Mouse (Mus musculus) midbrain, embryonic 16.5 days (tissue): ENCODE results near the gene Rad51b. TPM values are rescaled to one million over a fixed set of nuclear protein-coding genes. Genes with fewer than 3 reads are reported as not detected.

ENCODE experiments used
- ATAC-seq: fragments of 200-750 bp; cut with Nextera tagmentation; 2 replicates; pipeline ENCODE4 v1.8.0; 2017; ENCODE audit warnings: moderate TSS enrichment
- H3K27ac ChIP-seq: fragments of 300-500 bp; sonication (generic); 2 replicates; pipeline ENCODE4 v1.5.1; 2014; ENCODE audit warnings: mild to moderate bottlenecking, low read length, mixed read lengths
- H3K27me3 ChIP-seq: fragments of 300-500 bp; sonication (generic); 2 replicates; pipeline ENCODE4 v1.6.1; 2014; ENCODE audit warnings: low read depth, low read length, mixed read lengths; ENCODE audit not compliant: control insufficient read depth, insufficient read depth
- H3K36me3 ChIP-seq: fragments of 300-500 bp; sonication (generic); 2 replicates; pipeline ENCODE4 v1.6.1; 2014; ENCODE audit warnings: mild to moderate bottlenecking, low read length, moderate library complexity, mixed read lengths; ENCODE audit not compliant: control insufficient read depth, insufficient read depth
- H3K4me1 ChIP-seq: fragments of 300-500 bp; sonication (generic); 2 replicates; pipeline ENCODE4 v1.6.1; 2014; ENCODE audit warnings: mild to moderate bottlenecking, low read length, mixed read lengths; ENCODE audit not compliant: control insufficient read depth, insufficient read depth
- H3K4me2 ChIP-seq: fragments of 300-500 bp; sonication (generic); 2 replicates; pipeline ENCODE4 v1.6.1; 2014; ENCODE audit warnings: mild to moderate bottlenecking, low read length, mixed read lengths
- H3K4me3 ChIP-seq: fragments of 300-500 bp; sonication (generic); 2 replicates; pipeline ENCODE4 v1.5.1; 2014; ENCODE audit warnings: low read depth, mild to moderate bottlenecking, low read length, moderate library complexity, mixed read lengths
- H3K9ac ChIP-seq: fragments of 300-500 bp; sonication (generic); 2 replicates; pipeline ENCODE4 v1.6.1; 2014; ENCODE audit warnings: low read depth, low read length, mixed read lengths
- H3K9me3 ChIP-seq: fragments of 300-500 bp; sonication (generic); replicated peaks from 2 replicates; pipeline ENCODE4 v1.6.1; 2014; ENCODE audit warnings: mild to moderate bottlenecking, low read length, mixed read lengths; ENCODE audit not compliant: control insufficient read depth, poor library complexity, severe bottlenecking
- WGBS: fragments of 180-500 bp; shearing (Covaris S2); extraction: QIAGEN DNeasy Blood & Tissue Kit; methylation state at CpG from one replicate; pipeline ENCODE4 v1.1.7; 2014; 5-methylcytosine and 5-hydroxymethylcytosine counted together
- polyA plus RNA-seq: library from polyadenylated mRNA; unstranded; fragments of >200 nt; fragmentation: Nextera tagmentation; extraction: Ambion mirVana; gene quantifications from 2 replicates; pipeline ENCODE4 v1.2.1, GENCODE M21; 2015

Rad51b gene
- polyA plus RNA-seq, 1 experiment from 2014 or later = 1.5 TPM

DNA sequence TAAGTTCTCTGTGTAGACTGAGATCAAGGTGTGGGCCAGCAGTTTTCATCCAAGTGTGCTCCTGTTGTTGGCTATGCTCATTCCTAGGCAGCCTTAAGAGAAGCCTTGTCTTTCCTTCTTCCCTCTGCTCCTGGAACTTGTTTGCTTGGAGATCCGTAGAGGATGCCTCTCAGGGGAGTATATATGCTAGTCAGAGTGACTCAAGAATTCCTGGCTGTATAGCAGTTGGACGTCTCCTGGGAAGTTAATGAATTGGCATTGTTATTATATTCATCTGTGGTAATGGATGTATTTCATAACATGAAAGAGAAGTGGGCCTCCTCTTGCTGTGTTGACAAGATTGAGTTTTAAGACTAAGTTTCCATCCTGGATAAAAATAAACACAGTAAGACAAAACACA, 196.4 kb downstream of the Rad51b start:
- WGBS = 75% methylated on average over 2 of the region's 2 CpGs
- Histone ChIP-seq H3K9me3 (no peaks in the 10 kb centered on the region), H3K4me2 (no peak overlapping the region), H3K36me3 (no peaks in the 10 kb centered on the region), H3K9ac (no peak overlapping the region), H3K27me3 (no peaks in the 10 kb centered on the region), H3K27ac (no peak overlapping the region), H3K4me1 (no peaks in the 10 kb centered on the region), H3K4me3 (no peak overlapping the region)
- ATAC-seq = no peak

DNA sequence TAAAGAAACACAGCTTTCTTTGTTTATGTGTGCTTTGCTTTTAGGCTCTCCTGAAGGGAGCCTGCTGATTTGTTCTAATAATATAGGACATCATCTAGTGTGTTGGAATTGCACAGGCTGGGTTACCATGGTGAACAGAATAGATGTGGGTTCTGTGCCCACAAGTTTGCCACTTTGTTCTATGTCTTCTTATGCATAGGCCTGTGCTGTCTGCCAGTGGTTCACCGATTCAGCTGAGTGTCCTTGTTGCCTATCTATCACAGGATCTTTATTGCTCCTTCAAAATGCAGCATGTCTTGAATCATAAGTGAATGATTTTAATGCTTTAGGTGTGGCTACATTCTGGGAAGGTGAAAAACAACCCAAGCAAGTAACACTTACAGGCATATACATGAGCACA, 201.2 kb downstream of the Rad51b start:
- Histone ChIP-seq H3K27me3 (no peaks in the 10 kb centered on the region), H3K4me3 (no peak overlapping the region), H3K9ac (no peak overlapping the region), H3K4me2 (no peak overlapping the region), H3K27ac (no peak overlapping the region), H3K9me3 (no peaks in the 10 kb centered on the region), H3K36me3 (no peaks in the 10 kb centered on the region), H3K4me1 (no peaks in the 10 kb centered on the region)
- WGBS = 70% methylated on average over 1 of the region's 1 CpGs
- ATAC-seq = no peak

DNA sequence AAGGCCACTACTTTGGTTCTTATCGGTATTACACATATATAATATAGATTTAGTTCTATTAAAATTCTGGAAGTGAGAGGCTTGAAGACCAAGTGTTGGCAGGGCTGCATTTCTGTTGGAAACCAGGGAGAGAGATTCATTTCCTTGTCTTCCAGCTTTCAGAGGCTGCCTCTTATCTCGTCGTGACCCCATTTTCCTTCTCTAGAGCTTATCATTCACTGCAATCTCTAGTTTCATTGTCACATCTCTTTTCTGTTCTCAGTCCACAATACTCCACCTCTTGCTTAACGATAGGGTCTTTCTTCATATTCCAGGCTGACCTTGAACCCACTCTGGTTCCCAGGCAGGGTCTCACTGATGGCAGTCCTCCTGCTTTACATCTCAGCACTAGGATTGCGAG, 202.7 kb downstream of the Rad51b start:
- Histone ChIP-seq H3K4me3 (no peak overlapping the region), H3K27me3 (no peaks in the 10 kb centered on the region), H3K4me1 (no peaks in the 10 kb centered on the region), H3K27ac (no peak overlapping the region), H3K9me3 (no peaks in the 10 kb centered on the region), H3K4me2 (no peak overlapping the region), H3K9ac (no peak overlapping the region), H3K36me3 (no peaks in the 10 kb centered on the region)
- ATAC-seq = no peak
- WGBS = 92% methylated on average over 5 of the region's 5 CpGs

DNA sequence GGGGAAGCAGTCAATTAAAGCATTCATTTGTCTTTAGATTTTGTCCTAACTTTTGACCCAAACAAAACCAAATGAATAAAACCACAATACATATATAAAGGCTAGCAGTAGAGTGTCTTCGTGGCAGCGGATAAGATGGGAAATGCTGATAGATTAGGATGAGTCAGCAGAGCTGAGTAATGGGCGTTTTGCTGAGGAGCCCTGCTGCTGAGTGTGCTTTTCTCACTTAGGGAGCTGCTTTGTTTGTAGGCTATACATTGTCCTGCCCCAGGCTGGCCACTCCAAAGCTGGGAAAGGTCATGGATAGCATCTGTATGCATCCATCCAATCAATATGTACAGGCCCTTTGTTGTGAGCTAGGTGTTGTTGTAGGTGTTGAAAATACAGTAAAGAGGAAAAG, 204.8 kb downstream of the Rad51b start:
- WGBS = 66% methylated on average over 3 of the region's 3 CpGs
- no peaks in the 10 kb centered on the region for H3K27me3 ChIP-seq
- no peak overlapping the region for H3K27ac ChIP-seq
- no peaks in the 10 kb centered on the region for H3K9me3 ChIP-seq
- no peak overlapping the region for H3K4me3 ChIP-seq
- no peaks in the 10 kb centered on the region; the same call in 1 of the 2 replicates for H3K4me1 ChIP-seq
- H3K9ac ChIP-seq = no peak overlapping the region
- H3K4me2 ChIP-seq = no peak overlapping the region
- H3K36me3 ChIP-seq = no peaks in the 10 kb centered on the region
- no peak for ATAC-seq

DNA sequence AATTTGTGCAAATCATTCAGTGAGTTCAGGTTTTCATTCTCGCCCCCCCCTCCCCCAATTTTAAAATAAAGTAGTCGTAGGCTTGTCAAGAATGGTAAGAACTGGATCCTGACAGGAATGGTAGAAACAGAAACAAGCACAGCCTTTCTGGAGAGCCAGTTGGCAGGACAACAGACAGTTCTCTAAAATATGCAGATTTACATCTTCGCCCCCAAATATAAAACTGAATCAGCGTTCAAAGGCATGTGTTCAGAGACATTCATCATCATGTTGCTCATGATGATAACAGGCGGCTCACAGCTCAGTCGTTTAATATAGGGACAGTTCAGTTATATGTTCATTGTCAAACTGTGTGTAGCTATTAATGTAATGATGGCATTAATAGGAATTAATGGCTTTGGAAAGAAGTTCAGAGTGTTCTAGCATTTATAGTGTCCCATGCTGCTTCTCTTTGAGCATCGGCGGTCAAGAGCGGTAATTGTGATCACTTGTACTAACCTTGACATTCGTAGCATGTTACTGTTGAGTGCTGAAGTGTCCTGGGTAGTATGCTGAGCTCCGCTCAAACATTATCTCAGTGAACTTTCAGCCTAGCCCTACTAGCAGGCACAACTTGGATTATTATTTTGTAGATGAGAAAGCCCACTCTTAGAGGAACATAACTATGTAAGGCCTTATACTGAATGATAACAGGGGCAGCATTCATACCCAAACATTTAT, 205.9 kb downstream of the Rad51b start:
- WGBS = 78% methylated on average over 11 of the region's 11 CpGs
- H3K4me2 ChIP-seq = no peak overlapping the region
- no peak overlapping the region for H3K4me3 ChIP-seq
- H3K36me3 ChIP-seq = no peaks in the 10 kb centered on the region
- no peak for ATAC-seq
- peaks cover 4% of the 10 kb centered on the region; the same call in 1 of the 2 replicates for H3K4me1 ChIP-seq
- no peaks in the 10 kb centered on the region for H3K9me3 ChIP-seq
- H3K27me3 ChIP-seq = no peaks in the 10 kb centered on the region
- H3K9ac ChIP-seq = no peak overlapping the region
- H3K27ac ChIP-seq = no peak overlapping the region

DNA sequence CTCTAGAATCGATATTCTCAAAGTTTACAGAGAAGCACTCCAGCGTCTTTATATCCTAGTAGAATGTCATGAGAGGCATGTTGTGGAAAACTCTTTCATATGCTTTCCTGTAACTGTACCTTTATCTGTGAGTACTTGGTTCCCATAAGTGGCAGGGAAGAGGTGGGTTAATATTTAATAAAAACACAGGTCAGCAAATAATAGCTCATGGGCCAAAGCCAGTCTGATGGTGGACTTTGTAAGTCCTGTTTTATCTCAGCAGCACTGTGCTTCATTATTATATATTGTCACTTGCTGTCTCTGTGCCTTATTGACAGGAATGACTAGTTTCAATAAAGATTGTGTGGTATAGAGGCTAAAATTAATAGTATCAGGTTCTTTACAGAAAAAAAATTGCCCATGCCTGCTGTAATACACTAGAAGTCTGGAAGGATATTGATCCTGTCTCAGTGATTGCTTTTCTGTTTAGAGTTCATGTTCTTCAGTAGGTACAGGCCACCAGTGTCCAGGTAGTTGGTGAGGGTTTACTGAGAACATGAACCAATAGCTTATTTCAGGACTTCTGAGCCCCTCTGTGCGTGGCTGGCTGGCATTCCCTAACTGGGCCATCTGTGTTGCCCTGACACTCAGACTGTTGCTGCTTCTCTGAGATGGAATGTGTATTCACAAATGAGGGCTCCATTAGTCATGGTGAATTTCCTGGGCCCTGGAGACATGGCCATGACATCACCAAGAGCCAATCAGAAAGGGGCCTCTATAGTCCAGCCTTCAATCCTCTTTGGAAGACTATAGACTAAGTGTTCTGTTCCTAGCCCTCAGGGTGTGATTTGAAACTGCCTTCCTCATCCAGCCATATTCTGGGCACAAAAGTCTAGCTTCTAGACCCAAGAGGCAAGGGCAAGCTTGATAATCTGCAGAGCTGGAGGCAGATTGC, 206.8 kb downstream of the Rad51b start:
- no peak overlapping the region for H3K9ac ChIP-seq
- H3K27ac ChIP-seq = no peak overlapping the region; the same call in 1 of the 2 replicates
- H3K4me1 ChIP-seq = peaks cover 4% of the 10 kb centered on the region; the same call in 1 of the 2 replicates
- ATAC-seq = peak; percentile 80
- H3K27me3 ChIP-seq = no peaks in the 10 kb centered on the region
- 68% methylated on average over 3 of the region's 3 CpGs for WGBS
- H3K4me3 ChIP-seq = no peak overlapping the region
- no peaks in the 10 kb centered on the region for H3K36me3 ChIP-seq
- no peak overlapping the region for H3K4me2 ChIP-seq
- H3K9me3 ChIP-seq = no peaks in the 10 kb centered on the region

DNA sequence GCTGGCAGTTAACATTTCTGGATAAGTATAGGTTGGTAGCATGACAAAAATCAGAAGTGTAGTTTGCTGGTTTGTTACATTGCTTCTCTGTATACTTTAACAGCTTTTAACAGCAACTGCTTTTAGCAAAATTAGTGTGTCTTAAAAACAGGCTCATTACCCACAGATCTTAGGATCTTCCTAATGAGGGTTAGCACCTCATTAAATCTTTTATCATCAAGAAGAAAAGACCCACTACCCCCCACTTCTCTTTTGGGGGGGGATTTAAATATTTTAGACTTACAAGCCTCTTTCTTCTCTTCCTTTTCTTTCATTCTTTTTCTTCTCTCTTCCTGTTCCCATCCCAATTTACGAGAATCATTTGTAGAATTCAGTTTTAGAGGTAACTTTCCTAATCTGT, 207.6 kb downstream of the Rad51b start:
- no peak overlapping the region; the same call in 1 of the 2 replicates for H3K27ac ChIP-seq

DNA sequence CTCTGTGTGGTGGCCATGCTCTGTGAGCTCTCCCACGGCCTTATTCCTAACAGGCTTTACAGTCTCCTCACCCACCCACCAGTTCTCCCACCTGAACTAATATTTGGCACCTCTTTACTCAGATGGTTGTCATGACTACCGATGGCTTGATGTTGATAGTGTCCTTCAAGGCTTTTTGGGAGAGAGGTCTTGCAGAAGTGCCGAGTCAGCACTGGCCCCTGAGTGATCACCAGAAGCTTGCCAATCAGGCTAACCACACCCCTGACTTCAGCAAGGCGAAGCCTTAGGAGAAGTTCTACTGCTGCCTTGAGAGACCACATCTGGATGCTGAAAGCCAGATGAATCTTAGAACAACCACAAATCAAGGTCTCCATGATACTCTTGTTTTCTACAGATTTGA, 209.3 kb downstream of the Rad51b start:
- H3K9me3 ChIP-seq = no peaks in the 10 kb centered on the region
- H3K36me3 ChIP-seq = no peaks in the 10 kb centered on the region
- H3K4me3 ChIP-seq = no peak overlapping the region
- no peak overlapping the region for H3K27ac ChIP-seq
- H3K4me1 ChIP-seq = peaks cover 4% of the 10 kb centered on the region; the same call in 1 of the 2 replicates
- no peak overlapping the region for H3K9ac ChIP-seq
- WGBS = 82% methylated on average over 4 of the region's 4 CpGs
- no peaks in the 10 kb centered on the region for H3K27me3 ChIP-seq
- H3K4me2 ChIP-seq = no peak overlapping the region
- no peak for ATAC-seq

More for the DNA sequence above, 207.6 kb downstream of the Rad51b start:
- ATAC-seq = no peak
- Histone ChIP-seq H3K4me1 (peaks cover 4% of the 10 kb centered on the region; the same call in 1 of the 2 replicates), H3K27me3 (no peaks in the 10 kb centered on the region), H3K36me3 (no peaks in the 10 kb centered on the region), H3K9me3 (no peaks in the 10 kb centered on the region), H3K4me3 (no peak overlapping the region), H3K9ac (no peak overlapping the region), H3K4me2 (no peak overlapping the region)
- WGBS = 46% methylated on average over 1 of the region's 1 CpGs
